Mouse (Mus musculus) liver, postnatal 0 days (tissue): ENCODE results near the gene Ces1c.

Experiments used
- CTCF ChIP-seq: sonication (generic); IDR thresholded peaks from 2 replicates; pipeline ENCODE4 v1.5.1; 2016; ENCODE audit warnings: antibody characterized with exemption, low read depth
- EP300 ChIP-seq: IDR thresholded peaks from 2 replicates; pipeline ENCODE4 v1.6.1; 2016; ENCODE audit warnings: antibody characterized with exemption, low read depth, mild to moderate bottlenecking

- no peak for TF ChIP-seq EP300
- peak; percentile 51 for TF ChIP-seq CTCF
Measured at GRCm38 (mm10) chr8:93132196-93132595, 1.1 kb upstream of the Ces1c start.
